Mouse (Mus musculus): ENCODE results near the gene Ermn. TPM values are rescaled to one million over a fixed set of nuclear protein-coding genes. Genes with fewer than 3 reads are reported as not detected.

Gene Ermn
- total RNA-seq (2021) = 1 to 10 TPM in 1 of 2 experiments, under 1 TPM in 1; 0.96 to 1.0 TPM
- long read RNA-seq, partial matches to known transcripts = 0 of 2 reads
- long read RNA-seq, other reads (novel, unspliced or antisense) = 0 of 2 reads

GRCm38 (mm10) chr2:58052821-58053581, at the start of gene Ermn:
Ermn (minus strand) TSS chr2:58052864.
- DNase-seq (ENCODE audit: low spot score in 2 of 2) = no peak

- DNase-seq (ENCODE audit: low spot score in 2 of 2) = no peak
These were observed 42.2 kb upstream of the Ermn start for GRCm38 (mm10) chr2:58094818-58095217.

DNA sequence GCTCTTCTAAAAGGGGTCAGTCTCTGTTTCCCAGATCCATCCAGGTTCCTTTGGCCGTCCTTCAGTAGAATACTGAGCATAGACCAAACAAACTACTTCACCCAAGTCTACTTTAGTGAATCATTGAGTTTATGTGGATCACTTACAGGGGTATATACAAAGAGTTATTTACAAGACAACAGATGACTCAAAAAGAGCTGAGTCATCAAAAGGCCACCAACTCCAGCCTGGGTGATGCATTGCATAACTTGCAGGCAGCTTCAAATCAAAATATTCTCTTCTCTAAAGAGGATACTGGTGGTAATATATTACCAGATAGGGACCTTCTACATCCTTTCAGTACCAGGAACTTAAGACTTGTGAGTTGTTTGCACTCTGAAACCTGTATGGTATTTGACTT, 33.8 kb upstream of the Ermn start:
- no peak for DNase-seq (ENCODE audit: low spot score in 2 of 2)

DNA sequence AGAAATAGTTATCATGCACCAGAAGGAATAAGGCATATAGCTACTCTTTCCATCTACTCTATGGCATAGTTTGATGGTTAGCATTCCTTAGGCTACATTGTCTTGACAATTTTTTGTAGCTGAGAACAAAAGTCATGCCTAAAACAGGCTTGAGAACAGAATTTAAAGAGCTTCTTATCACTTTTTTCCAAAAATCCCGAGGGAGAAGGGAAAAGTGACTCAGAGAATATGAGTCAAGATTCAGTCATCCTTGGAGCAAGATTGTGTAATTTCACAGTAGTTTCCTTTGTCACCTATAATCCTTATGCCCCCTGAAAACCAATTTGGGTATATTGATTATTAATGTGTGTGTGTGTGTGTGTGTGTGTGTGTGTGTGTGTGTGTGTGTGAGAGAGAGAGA, 27.2 kb upstream of the Ermn start:
- no peak for DNase-seq (ENCODE audit: low spot score in 2 of 2)

- peak; percentile 32 to 55 for DNase-seq (ENCODE audit: low spot score in 2 of 2)
These were observed 2.7 kb upstream of the Ermn start for GRCm38 (mm10) chr2:58055383-58055782.

DNA sequence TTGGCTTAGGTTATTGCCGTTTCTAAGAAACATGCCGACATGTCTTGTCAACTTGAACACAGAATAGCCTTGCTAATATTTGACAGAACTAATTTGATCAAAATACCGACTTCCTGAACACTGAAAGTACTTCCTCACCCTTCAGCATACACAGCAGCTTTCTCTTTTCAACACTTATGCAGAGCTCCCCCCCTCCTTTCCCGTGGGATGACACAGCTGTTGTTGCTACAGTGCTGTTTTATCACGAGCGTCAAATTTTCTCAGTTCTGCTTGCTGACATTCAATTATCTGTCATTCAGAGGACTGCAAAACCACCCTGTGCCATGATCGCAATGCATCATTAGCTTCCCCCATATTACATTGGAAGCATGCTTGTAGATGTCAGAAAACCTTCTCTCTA, 10.8 kb downstream of the Ermn start:
- DNase-seq (ENCODE audit: low spot score in 2 of 2) = peak; percentile 15 to 37

- DNase-seq (ENCODE audit: low spot score in 2 of 2) = no peak
These were observed 15.7 kb downstream of the Ermn start for GRCm38 (mm10) chr2:58036926-58037325.

- no peak for DNase-seq (ENCODE audit: low spot score in 2 of 2)
These were observed 17.0 kb downstream of the Ermn start for GRCm38 (mm10) chr2:58035635-58036034.

DNA sequence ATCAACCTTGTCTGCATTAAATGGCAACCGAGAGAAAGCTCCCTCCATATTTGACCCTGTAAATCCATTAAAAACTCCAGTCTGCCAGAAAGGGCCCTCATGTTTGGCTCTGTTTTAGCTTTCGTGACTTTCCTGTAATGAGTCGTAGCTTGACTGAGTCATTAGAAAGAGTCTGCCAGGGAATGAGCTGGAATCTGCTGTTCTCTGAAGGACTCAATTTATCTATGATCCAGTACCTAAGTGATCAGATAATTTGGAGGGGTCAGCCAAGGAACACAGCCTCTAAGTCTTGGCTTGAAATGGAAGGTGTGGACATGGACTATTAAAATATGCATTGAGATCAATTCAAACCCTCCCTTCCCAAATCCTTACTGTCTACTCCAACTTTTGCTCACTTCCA, 21.2 kb downstream of the Ermn start:
- DNase-seq (ENCODE audit: low spot score in 2 of 2) = no peak

DNA sequence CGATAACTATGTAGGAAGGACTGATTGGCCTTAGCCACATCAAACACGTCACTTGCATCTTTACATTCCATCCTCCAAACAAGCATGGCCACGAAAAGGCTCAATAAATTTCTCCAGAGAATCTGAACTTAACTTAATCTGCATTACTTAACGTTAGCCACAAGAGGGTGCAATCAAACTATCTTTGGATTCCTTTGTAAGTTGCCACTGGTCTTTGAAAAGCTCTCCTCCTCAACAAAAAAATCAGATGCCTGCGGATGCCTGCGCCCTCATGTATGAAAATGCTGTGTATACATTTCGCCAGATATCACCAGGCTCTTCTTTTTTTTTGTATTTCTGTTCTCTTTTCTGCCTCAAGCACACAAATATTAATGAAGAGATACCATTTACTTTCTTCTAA, 23.3 kb downstream of the Ermn start:
- DNase-seq (ENCODE audit: low spot score in 2 of 2) = no peak

- DNase-seq (ENCODE audit: low spot score in 2 of 2) = no peak
These were observed 25.9 kb downstream of the Ermn start for GRCm38 (mm10) chr2:58026740-58027139.

- DNase-seq (ENCODE audit: low spot score in 2 of 2) = no peak
These were observed 29.1 kb downstream of the Ermn start for GRCm38 (mm10) chr2:58023556-58023955.

DNA sequence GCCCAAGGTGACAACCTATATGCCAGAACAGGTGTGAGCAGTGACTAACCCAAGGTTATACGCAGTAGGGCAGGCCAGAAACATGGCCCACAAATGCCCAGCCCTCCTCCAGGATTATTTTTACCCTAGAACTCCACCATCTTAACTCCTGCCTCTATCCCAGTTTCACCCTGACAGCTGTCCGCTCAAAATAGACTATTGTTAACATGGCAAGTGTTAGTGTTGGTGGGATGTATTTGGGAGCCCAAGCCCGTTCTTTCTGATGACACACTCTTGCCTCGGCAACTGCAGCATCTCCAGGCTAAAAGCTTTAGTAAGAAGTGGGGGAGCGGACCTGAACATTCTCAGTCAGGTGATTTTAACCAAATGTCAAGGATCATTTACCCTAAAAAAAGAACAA, 45.6 kb downstream of the Ermn start:
- DNase-seq (ENCODE audit: low spot score in 2 of 2) = no peak

DNA sequence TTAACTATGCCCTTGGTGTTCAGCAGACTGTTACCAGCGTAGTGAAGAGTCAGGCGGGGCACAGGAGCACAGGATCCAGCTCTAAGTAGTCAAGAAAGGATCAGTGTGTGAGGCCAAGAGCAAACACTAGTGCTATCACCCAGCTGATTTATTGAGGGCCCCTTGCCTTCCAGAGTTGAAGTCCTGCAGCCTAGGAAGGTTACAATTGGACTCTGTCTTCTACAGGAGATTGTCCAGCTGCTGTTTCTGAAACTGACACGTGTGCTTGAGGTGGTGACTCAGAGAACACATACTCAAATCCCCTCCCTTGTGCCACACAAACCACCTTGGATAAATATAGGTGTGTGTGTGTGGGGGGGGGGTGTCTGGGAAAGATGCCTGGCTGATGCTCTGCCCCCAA, 51.2 kb downstream of the Ermn start:
- no peak for DNase-seq (ENCODE audit: low spot score in 2 of 2)

DNA sequence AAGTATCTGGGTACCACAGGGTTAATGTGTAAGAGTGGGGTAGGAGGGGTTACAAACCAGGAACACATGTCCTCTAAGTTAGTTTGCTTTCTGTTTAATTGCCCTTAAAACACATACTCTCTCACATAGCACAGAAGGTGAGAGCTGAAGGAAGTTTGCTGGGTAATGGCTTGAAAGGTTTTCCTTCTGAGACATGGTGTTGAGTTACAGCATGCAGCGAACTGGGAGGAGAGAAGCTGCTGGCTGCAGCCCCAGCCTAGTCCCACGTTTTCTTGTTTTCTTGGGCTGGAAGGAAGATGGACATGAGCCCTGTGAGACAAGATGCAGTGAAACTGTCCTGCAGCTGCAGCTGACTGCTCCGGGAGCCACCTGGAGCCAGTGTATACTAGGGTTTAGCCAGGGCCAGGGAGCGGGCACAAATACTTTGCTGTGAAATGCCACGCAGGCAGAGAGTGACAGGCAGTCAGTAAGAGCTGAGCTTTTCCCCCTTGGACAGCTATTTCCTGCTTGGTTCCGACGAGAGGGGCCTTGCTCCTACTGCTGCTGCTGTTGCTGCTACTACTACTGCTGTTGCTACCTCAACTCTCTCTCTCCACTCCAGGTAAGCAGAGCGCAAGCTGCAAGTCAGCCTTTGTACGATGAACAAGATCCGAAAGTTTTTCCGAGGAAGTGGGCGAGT, 54.8 kb downstream of the Ermn start, which contains the start of gene Galnt5:
Gene Galnt5, plus strand, starts transcription at position 133 of the 679 bp plus-strand sequence.
- DNase-seq (ENCODE audit: low spot score in 2 of 2) = no peak

Other genes with a start within 250 kb of the Ermn start
- gene Galnt5, start 55.0 kb downstream of the Ermn start, total RNA-seq (2021) = under 1 TPM; 0.09 to 0.23 TPM
- under 1 TPM; 0.13 to 0.30 TPM for gene Cytip, start 142.7 kb upstream of the Ermn start, total RNA-seq (2021)

Data from layer of hippocampus, postnatal 10 days (tissue).